Mouse (Mus musculus) liver, embryonic 14.5 days (tissue): Measurements from ENCODE around the gene Gm11568. TPM values are rescaled to one million over a fixed set of nuclear protein-coding genes. Genes with fewer than 3 reads are reported as not detected.

Experiments
- ATAC-seq: fragments of 200-750 bp; cut with Nextera tagmentation; 2 replicates; pipeline ENCODE4 v1.8.0; 2017; ENCODE audit warnings: moderate number of reproducible peaks, mild to moderate bottlenecking, moderate library complexity; ENCODE audit not compliant: insufficient read depth
- DNase-seq, 3 experiments: peaks; one replicate each; pipeline ENCODE4 v3.0.0-alpha.2; 2012 to 2013; ENCODE audit warnings: low read depth in 3 of 3, low spot score in 3 of 3
- H3K27ac ChIP-seq: fragments of 300-500 bp; sonication (generic); 2 replicates; pipeline ENCODE4 v1.5.1; 2014; ENCODE audit warnings: moderate library complexity, mild to moderate bottlenecking, control low read depth, inconsistent platforms
- H3K27me3 ChIP-seq: fragments of 300-500 bp; sonication (generic); 2 replicates; pipeline ENCODE4 v1.6.1; 2014; ENCODE audit warnings: mild to moderate bottlenecking, low read length, moderate library complexity; ENCODE audit not compliant: control insufficient read depth, insufficient read depth
- H3K36me3 ChIP-seq: fragments of 300-500 bp; sonication (generic); replicated peaks from 2 replicates; pipeline ENCODE4 v1.6.1; 2014; ENCODE audit warnings: low read depth; ENCODE audit not compliant: control insufficient read depth, insufficient read depth
- H3K4me1 ChIP-seq, 2 experiments: fragments of 200-500 bp in 1 of 2; fragments of 300-500 bp in 1 of 2; sonication (generic) in 1 of 2; replicated peaks; 2 replicates each; pipeline ENCODE4 v1.6.1; 2012 to 2014; ENCODE audit warnings: antibody characterized with exemption in 1 of 2, inconsistent platforms in 1 of 2, low read length in 1 of 2; ENCODE audit not compliant: control insufficient read depth in 2 of 2, insufficient read depth in 2 of 2
- H3K4me2 ChIP-seq: fragments of 300-500 bp; sonication (generic); 2 replicates; pipeline ENCODE4 v1.6.1; 2014; ENCODE audit warnings: low read depth, mild to moderate bottlenecking, control low read depth, moderate library complexity
- H3K4me3 ChIP-seq, 2 experiments: fragments of 200-500 bp in 1 of 2; fragments of 300-500 bp in 1 of 2; sonication (generic) in 1 of 2; 2 replicates each; pipeline ENCODE4 v1.5.1; 2012 to 2014; ENCODE audit warnings: low read depth in 2 of 2, low read length in 2 of 2, mild to moderate bottlenecking in 2 of 2, control low read depth in 1 of 2, inconsistent platforms in 1 of 2, moderate library complexity in 1 of 2; ENCODE audit not compliant: insufficient read depth in 1 of 2
- H3K9ac ChIP-seq: fragments of 300-500 bp; sonication (generic); replicated peaks from 2 replicates; pipeline ENCODE4 v1.6.1; 2014; ENCODE audit warnings: mild to moderate bottlenecking, control low read depth, moderate library complexity
- H3K9me3 ChIP-seq: fragments of 300-500 bp; sonication (generic); 2 replicates; pipeline ENCODE4 v1.6.1; 2016; ENCODE audit warnings: low read length, mixed read lengths; ENCODE audit not compliant: control insufficient read depth
- CTCF ChIP-seq: IDR thresholded peaks from 2 replicates; pipeline ENCODE4 v1.5.1; 2016; ENCODE audit warnings: antibody characterized with exemption, low read depth, control low read depth
- EP300 ChIP-seq: IDR thresholded peaks from 2 replicates; pipeline ENCODE4 v1.6.1; 2016; ENCODE audit warnings: antibody characterized with exemption, low read depth
- WGBS: fragments of 180-500 bp; shearing (Covaris S2); extraction: QIAGEN DNeasy Blood & Tissue Kit; methylation state at CpG from one replicate; pipeline ENCODE4 v1.1.7; 2014; ENCODE audit not compliant: insufficient replicate concordance; 5-methylcytosine and 5-hydroxymethylcytosine counted together
- polyA plus RNA-seq, 2 experiments: library from polyadenylated mRNA; depleted of rRNA in 1 of 2; stranded (reverse) in 1 of 2; unstranded in 1 of 2; fragments of >200 nt; fragmentation: Nextera tagmentation in 1 of 2; extraction: Ambion mirVana in 1 of 2; gene quantifications; 2 replicates each; pipeline versions ENCODE4 v1.2.1 to v1.2.3; 2012 to 2014

Gm11568 gene
- polyA plus RNA-seq, 2 experiments, result not detected

GRCm38 (mm10) chr11:99907620-99908019 lies 49.9 kb downstream of the Gm11568 start, which contains the start of gene Krtap31-1:
Gene Krtap31-1, plus strand, starts transcription at chr11:99907920.
- H3K27ac ChIP-seq, result no peak within 1 kb of the TSS
- no peak within 1 kb of the TSS for H3K4me3 ChIP-seq
- H3K9me3 ChIP-seq, result no peaks in the 10 kb centered on the region
- no peaks in the 10 kb centered on the region for H3K36me3 ChIP-seq
- no peak for ATAC-seq
- 54% methylated on average over 2 of the region's 2 CpGs for WGBS
- H3K4me2 ChIP-seq, result no peak within 1 kb of the TSS
- no peak for DNase-seq
- H3K27me3 ChIP-seq, result no peaks in the 10 kb centered on the region
- H3K4me1 ChIP-seq, result no peaks in the 10 kb centered on the region
- H3K9ac ChIP-seq, result no peak within 1 kb of the TSS
- TF ChIP-seq CTCF (no peak), EP300 (no peak)

Other genes with a start within 250 kb of the Gm11568 start
Only the 30 nearest of the 38 such genes appear.
- gene Krtap4-7, start 213.8 kb upstream of the Gm11568 start, polyA plus RNA-seq (2012; rRNA removed), result not detected in 2 replicates
- gene Krtap4-7, start 213.8 kb upstream of the Gm11568 start, polyA plus RNA-seq (2014; fragmentation: Nextera tagmentation; extraction: Ambion mirVana), result not detected in 2 replicates
- not detected in 2 replicates for gene Gm11555, start 207.7 kb upstream of the Gm11568 start, polyA plus RNA-seq (2012; rRNA removed)
- gene Gm11555, start 207.7 kb upstream of the Gm11568 start, polyA plus RNA-seq (2014; fragmentation: Nextera tagmentation; extraction: Ambion mirVana), result not detected in 2 replicates
- not detected in 2 replicates for gene Gm11563, start 199.0 kb upstream of the Gm11568 start, polyA plus RNA-seq (2012; rRNA removed)
- not detected in 2 replicates for gene Gm11563, start 199.0 kb upstream of the Gm11568 start, polyA plus RNA-seq (2014; fragmentation: Nextera tagmentation; extraction: Ambion mirVana)
- not detected in 2 replicates for gene Krtap4-6, start 192.0 kb upstream of the Gm11568 start, polyA plus RNA-seq (2012; rRNA removed)
- gene Krtap4-6, start 192.0 kb upstream of the Gm11568 start, polyA plus RNA-seq (2014; fragmentation: Nextera tagmentation; extraction: Ambion mirVana), result not detected in 2 replicates
- not detected in 2 replicates for gene Gm14190, start 167.2 kb upstream of the Gm11568 start, polyA plus RNA-seq (2012; rRNA removed)
- not detected in 2 replicates for gene Gm14190, start 167.2 kb upstream of the Gm11568 start, polyA plus RNA-seq (2014; fragmentation: Nextera tagmentation; extraction: Ambion mirVana)
- not detected in 2 replicates for gene Gm14180, start 123.6 kb upstream of the Gm11568 start, polyA plus RNA-seq (2012; rRNA removed)
- not detected in 2 replicates for gene Gm14180, start 123.6 kb upstream of the Gm11568 start, polyA plus RNA-seq (2014; fragmentation: Nextera tagmentation; extraction: Ambion mirVana)
- gene Gm11595, start 85.0 kb upstream of the Gm11568 start, polyA plus RNA-seq (2012; rRNA removed), result not detected in 2 replicates
- gene Gm11595, start 85.0 kb upstream of the Gm11568 start, polyA plus RNA-seq (2014; fragmentation: Nextera tagmentation; extraction: Ambion mirVana), result not detected in 2 replicates
- gene Krtap4-8, start 77.2 kb upstream of the Gm11568 start, polyA plus RNA-seq (2012; rRNA removed), result not detected in 2 replicates
- gene Krtap4-8, start 77.2 kb upstream of the Gm11568 start, polyA plus RNA-seq (2014; fragmentation: Nextera tagmentation; extraction: Ambion mirVana), result not detected in 2 replicates
- gene Krtap4-9, start 72.7 kb upstream of the Gm11568 start, polyA plus RNA-seq (2012; rRNA removed), result not detected in 2 replicates
- not detected in 2 replicates for gene Krtap4-9, start 72.7 kb upstream of the Gm11568 start, polyA plus RNA-seq (2014; fragmentation: Nextera tagmentation; extraction: Ambion mirVana)
- gene Gm11596, start 64.5 kb upstream of the Gm11568 start, polyA plus RNA-seq (2012; rRNA removed), result not detected in 2 replicates
- gene Gm11596, start 64.5 kb upstream of the Gm11568 start, polyA plus RNA-seq (2014; fragmentation: Nextera tagmentation; extraction: Ambion mirVana), result not detected in 2 replicates
- not detected in 2 replicates for gene Gm11569, start 59.0 kb upstream of the Gm11568 start, polyA plus RNA-seq (2012; rRNA removed)
- not detected in 2 replicates for gene Gm11569, start 59.0 kb upstream of the Gm11568 start, polyA plus RNA-seq (2014; fragmentation: Nextera tagmentation; extraction: Ambion mirVana)
- not detected in 2 replicates for gene Gm11554, start 53.5 kb upstream of the Gm11568 start, polyA plus RNA-seq (2012; rRNA removed)
- not detected in 2 replicates for gene Gm11554, start 53.5 kb upstream of the Gm11568 start, polyA plus RNA-seq (2014; fragmentation: Nextera tagmentation; extraction: Ambion mirVana)
- gene Krtap4-13, start 48.0 kb upstream of the Gm11568 start, polyA plus RNA-seq (2012; rRNA removed), result not detected in 2 replicates
- gene Krtap4-13, start 48.0 kb upstream of the Gm11568 start, polyA plus RNA-seq (2014; fragmentation: Nextera tagmentation; extraction: Ambion mirVana), result not detected in 2 replicates
- not detected in 2 replicates for gene Gm11564, start 42.3 kb upstream of the Gm11568 start, polyA plus RNA-seq (2012; rRNA removed)
- not detected in 2 replicates for gene Gm11564, start 42.3 kb upstream of the Gm11568 start, polyA plus RNA-seq (2014; fragmentation: Nextera tagmentation; extraction: Ambion mirVana)
- gene 2300003K06Rik, start 19.9 kb upstream of the Gm11568 start, polyA plus RNA-seq (2012; rRNA removed), result not detected in 2 replicates
- not detected in 2 replicates for gene 2300003K06Rik, start 19.9 kb upstream of the Gm11568 start, polyA plus RNA-seq (2014; fragmentation: Nextera tagmentation; extraction: Ambion mirVana)
- gene Krtap4-16, start 6.3 kb upstream of the Gm11568 start, polyA plus RNA-seq (2012; rRNA removed), result 0.11 TPM in 1 of 2 replicates, not detected in the other
- not detected in 2 replicates for gene Krtap4-16, start 6.3 kb upstream of the Gm11568 start, polyA plus RNA-seq (2014; fragmentation: Nextera tagmentation; extraction: Ambion mirVana)
- gene Gm11559, start 6.6 kb downstream of the Gm11568 start, polyA plus RNA-seq (2012; rRNA removed), result not detected in 2 replicates
- not detected in 2 replicates for gene Gm11559, start 6.6 kb downstream of the Gm11568 start, polyA plus RNA-seq (2014; fragmentation: Nextera tagmentation; extraction: Ambion mirVana)
- not detected in 2 replicates for gene Krtap9-1, start 15.5 kb downstream of the Gm11568 start, polyA plus RNA-seq (2012; rRNA removed)
- not detected in 2 replicates for gene Krtap9-1, start 15.5 kb downstream of the Gm11568 start, polyA plus RNA-seq (2014; fragmentation: Nextera tagmentation; extraction: Ambion mirVana)
- not detected in 2 replicates for gene Gm11567, start 21.3 kb downstream of the Gm11568 start, polyA plus RNA-seq (2012; rRNA removed)
- gene Gm11567, start 21.3 kb downstream of the Gm11568 start, polyA plus RNA-seq (2014; fragmentation: Nextera tagmentation; extraction: Ambion mirVana), result not detected in 2 replicates
- not detected in 2 replicates for gene Krtap31-1, start 50.0 kb downstream of the Gm11568 start, polyA plus RNA-seq (2012; rRNA removed)
- gene Krtap31-1, start 50.0 kb downstream of the Gm11568 start, polyA plus RNA-seq (2014; fragmentation: Nextera tagmentation; extraction: Ambion mirVana), result not detected in 2 replicates
- gene Gm11565, start 56.8 kb downstream of the Gm11568 start, polyA plus RNA-seq (2012; rRNA removed), result not detected in 2 replicates
- gene Gm11565, start 56.8 kb downstream of the Gm11568 start, polyA plus RNA-seq (2014; fragmentation: Nextera tagmentation; extraction: Ambion mirVana), result not detected in 2 replicates
- gene Krtap31-2, start 78.4 kb downstream of the Gm11568 start, polyA plus RNA-seq (2012; rRNA removed), result not detected in 2 replicates
- not detected in 2 replicates for gene Krtap31-2, start 78.4 kb downstream of the Gm11568 start, polyA plus RNA-seq (2014; fragmentation: Nextera tagmentation; extraction: Ambion mirVana)
- gene Krtap9-5, start 90.6 kb downstream of the Gm11568 start, polyA plus RNA-seq (2012; rRNA removed), result not detected in 2 replicates
- not detected in 2 replicates for gene Krtap9-5, start 90.6 kb downstream of the Gm11568 start, polyA plus RNA-seq (2014; fragmentation: Nextera tagmentation; extraction: Ambion mirVana)
- gene Krtap29-1, start 121.1 kb downstream of the Gm11568 start, polyA plus RNA-seq (2012; rRNA removed), result not detected in 2 replicates
- gene Krtap29-1, start 121.1 kb downstream of the Gm11568 start, polyA plus RNA-seq (2014; fragmentation: Nextera tagmentation; extraction: Ambion mirVana), result not detected in 2 replicates
- not detected in 2 replicates for gene Krtap16-1, start 128.7 kb downstream of the Gm11568 start, polyA plus RNA-seq (2012; rRNA removed)
- gene Krtap16-1, start 128.7 kb downstream of the Gm11568 start, polyA plus RNA-seq (2014; fragmentation: Nextera tagmentation; extraction: Ambion mirVana), result not detected in 2 replicates
- not detected in 2 replicates for gene Krtap17-1, start 136.1 kb downstream of the Gm11568 start, polyA plus RNA-seq (2012; rRNA removed)
- gene Krtap17-1, start 136.1 kb downstream of the Gm11568 start, polyA plus RNA-seq (2014; fragmentation: Nextera tagmentation; extraction: Ambion mirVana), result not detected in 2 replicates
- gene Krt33a, start 158.3 kb downstream of the Gm11568 start, polyA plus RNA-seq (2012; rRNA removed), result not detected in 2 replicates
- not detected in 2 replicates for gene Krt33a, start 158.3 kb downstream of the Gm11568 start, polyA plus RNA-seq (2014; fragmentation: Nextera tagmentation; extraction: Ambion mirVana)
- not detected in 2 replicates for gene Krt33b, start 172.0 kb downstream of the Gm11568 start, polyA plus RNA-seq (2012; rRNA removed)
- not detected in 2 replicates for gene Krt33b, start 172.0 kb downstream of the Gm11568 start, polyA plus RNA-seq (2014; fragmentation: Nextera tagmentation; extraction: Ambion mirVana)
- not detected in 2 replicates for gene Krt34, start 183.6 kb downstream of the Gm11568 start, polyA plus RNA-seq (2012; rRNA removed)
- not detected in 2 replicates for gene Krt34, start 183.6 kb downstream of the Gm11568 start, polyA plus RNA-seq (2014; fragmentation: Nextera tagmentation; extraction: Ambion mirVana)
- not detected in 2 replicates for gene Krt31, start 192.6 kb downstream of the Gm11568 start, polyA plus RNA-seq (2012; rRNA removed)
- not detected in 2 replicates for gene Krt31, start 192.6 kb downstream of the Gm11568 start, polyA plus RNA-seq (2014; fragmentation: Nextera tagmentation; extraction: Ambion mirVana)